Mouse (Mus musculus): ENCODE measurements around the gene Hoxc12. TPM values are rescaled to one million over a fixed set of nuclear protein-coding genes. Genes with fewer than 3 reads are reported as not detected.

Hoxc12 gene
- total RNA-seq (2023), result not detected in 2 replicates

DNA sequence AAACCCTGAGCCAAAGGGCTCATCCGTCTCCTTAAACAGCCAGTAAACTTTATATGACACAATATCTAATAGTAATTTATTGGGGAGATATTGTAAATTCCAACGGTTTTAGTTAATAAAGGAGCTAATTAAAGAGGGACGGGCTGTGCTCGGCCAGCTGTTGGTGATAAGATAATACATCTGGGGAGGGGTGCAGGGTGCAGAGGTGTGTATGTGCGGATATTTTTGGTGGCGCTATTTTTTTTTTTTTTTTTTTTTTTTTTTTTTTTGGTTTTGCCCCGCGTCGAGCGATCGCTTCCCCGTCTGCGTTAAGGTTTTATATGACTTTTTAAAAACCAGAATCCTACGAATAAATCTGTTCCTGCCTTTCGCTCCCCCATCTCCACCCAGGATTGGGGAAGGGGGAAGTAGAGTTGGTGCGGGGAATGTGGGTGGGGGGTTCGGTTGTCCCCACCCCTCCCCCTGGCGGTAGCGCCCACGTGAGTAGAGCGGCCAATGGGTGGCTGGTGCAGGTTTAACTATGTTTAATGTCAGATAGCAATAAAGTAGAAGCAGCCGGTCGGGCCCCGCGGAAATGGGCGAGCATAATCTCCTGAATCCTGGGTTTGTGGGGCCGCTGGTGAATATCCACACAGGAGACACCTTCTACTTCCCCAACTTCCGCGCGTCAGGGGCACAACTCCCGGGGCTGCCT is at the start of gene Hoxc12:
Gene Hoxc12 (plus strand): TSS at position 479 of the 694 bp plus-strand sequence.

DNA sequence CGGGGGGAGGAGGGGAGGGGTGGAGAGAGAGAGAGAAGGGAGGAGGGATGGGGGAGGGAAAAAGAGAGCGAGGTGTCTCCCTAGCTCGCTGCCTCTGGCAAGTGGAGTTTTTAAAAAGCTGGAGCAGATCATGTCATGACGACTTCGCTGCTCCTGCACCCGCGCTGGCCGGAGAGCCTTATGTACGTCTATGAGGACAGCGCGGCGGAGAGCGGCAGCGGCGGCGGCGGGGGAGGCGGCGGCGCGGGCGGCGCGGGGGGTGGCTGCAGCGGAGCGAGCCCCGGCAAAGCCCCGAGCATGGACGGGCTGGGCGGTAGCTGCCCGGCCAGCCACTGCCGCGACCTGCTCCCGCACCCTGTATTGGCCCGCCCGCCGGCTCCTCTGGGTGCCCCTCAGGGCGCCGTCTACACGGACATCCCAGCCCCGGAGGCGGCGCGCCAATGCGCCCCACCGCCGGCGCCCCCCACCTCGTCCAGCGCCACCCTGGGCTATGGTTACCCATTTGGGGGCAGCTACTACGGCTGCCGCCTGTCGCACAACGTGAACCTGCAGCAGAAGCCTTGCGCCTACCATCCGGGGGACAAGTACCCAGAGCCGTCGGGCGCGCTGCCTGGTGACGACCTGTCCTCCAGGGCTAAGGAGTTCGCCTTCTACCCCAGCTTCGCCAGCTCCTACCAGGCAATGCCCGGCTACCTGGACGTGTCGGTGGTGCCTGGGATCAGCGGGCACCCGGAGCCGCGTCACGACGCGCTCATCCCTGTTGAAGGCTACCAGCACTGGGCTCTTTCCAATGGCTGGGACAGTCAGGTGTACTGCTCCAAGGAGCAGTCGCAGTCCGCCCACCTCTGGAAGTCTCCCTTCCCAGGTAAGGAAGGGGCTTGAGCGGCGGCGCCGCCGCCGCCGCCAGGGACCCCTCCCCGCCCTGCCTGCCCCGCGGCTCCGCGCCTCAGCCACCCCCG is 15.2 kb upstream of the Hoxc12 start, which contains the start of gene Hoxc13:
Gene Hoxc13 (plus strand): TSS at position 51 of the 959 bp plus-strand sequence.

DNA sequence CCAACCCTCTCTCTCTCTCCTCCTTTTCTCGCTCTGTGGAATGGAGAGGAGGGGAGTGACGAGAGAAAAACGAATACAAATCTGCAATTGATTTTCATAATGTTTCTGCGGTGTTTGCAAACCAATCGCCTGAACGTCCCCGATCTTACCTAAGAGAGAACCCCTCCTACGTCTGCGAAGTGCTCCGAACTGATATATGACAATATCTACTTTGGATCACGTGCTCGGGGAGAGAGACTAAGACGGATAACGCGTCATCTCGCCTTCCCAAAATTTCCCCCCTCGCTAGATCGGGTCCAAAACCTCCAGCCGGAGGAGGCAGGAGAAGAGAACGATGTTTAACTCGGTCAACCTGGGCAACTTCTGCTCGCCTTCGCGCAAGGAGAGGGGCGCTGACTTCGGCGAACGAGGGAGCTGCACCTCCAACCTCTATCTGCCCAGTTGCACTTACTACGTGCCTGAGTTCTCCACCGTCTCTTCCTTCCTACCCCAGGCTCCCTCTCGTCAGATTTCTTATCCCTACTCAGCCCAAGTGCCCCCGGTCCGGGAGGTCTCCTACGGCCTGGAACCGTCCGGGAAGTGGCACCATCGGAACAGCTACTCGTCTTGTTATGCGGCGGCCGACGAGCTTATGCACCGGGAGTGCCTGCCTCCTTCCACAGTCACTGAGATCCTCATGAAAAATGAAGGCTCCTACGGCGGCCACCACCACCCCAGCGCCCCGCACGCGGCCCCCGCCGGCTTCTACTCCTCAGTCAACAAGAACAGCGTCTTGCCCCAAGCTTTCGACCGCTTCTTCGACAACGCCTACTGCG is 17.8 kb downstream of the Hoxc12 start, which contains the start of gene Hoxc11:
Gene Hoxc11 (plus strand): TSS at position 236 of the 815 bp plus-strand sequence.

DNA sequence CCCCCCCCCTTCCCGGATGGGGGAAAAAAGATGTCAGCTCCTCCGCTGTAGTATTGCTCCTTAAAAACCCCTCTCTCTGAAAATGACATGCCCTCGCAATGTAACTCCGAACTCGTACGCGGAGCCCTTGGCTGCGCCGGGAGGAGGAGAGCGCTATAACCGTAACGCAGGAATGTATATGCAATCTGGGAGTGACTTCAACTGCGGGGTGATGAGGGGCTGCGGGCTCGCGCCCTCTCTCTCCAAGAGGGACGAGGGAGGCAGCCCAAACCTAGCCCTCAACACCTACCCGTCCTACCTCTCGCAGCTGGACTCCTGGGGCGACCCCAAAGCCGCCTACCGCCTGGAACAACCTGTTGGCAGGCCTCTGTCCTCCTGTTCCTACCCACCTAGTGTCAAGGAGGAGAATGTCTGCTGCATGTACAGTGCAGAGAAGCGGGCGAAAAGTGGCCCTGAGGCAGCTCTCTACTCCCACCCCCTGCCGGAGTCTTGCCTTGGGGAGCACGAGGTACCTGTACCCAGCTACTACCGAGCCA is 30.3 kb downstream of the Hoxc12 start, which contains the start of gene Hoxc10:
Gene Hoxc10 (plus strand): TSS at position 21 of the 536 bp plus-strand sequence.

DNA sequence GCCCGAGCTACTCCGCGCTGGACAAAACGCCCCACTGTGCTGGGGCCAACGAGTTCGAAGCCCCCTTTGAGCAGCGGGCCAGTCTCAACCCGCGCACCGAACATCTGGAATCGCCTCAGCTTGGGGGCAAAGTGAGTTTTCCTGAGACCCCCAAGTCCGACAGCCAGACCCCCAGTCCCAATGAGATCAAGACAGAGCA is 30.7 kb downstream of the Hoxc12 start, which contains the start of gene Hoxc5:
Gene Hoxc5 (plus strand): TSS at position 132 of the 199 bp plus-strand sequence.

DNA sequence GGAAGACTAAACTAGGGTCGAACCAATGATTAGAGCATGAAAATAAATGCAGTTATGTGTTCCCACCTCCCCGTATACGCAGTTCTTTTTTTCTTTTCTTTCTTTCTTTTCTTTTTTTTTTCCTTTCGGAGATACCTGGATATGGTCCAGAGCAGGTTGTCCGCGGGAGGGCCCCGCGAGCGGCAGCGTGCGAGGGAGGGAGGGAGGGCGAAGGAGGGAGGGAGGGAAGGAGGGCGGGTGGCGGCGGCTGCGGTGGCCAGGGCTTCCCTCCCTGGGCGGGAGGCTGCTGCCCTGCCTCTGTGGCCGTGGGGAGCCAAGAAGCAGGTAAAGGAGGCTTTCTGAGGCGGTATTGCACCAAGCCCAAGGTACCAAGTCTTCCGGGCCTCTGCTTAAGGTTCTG is 39.6 kb downstream of the Hoxc12 start, which contains the start of gene Hoxc9:
Gene Hoxc9 (plus strand): TSS at position 269 of the 400 bp plus-strand sequence.

Other genes starting within 250 kb of the Hoxc12 start
- 23.0 and 24.0 TPM in 2 replicates for gene Calcoco1, start 214.6 kb upstream of the Hoxc12 start, total RNA-seq (2023)
- gene Hoxc13, start 15.7 kb upstream of the Hoxc12 start, total RNA-seq (2023), result not detected in 2 replicates
- not detected in 2 replicates for gene Hoxc11, start 17.7 kb downstream of the Hoxc12 start, total RNA-seq (2023)
- not detected in 2 replicates for gene Hoxc10, start 30.0 kb downstream of the Hoxc12 start, total RNA-seq (2023)
- gene Hoxc5, start 30.7 kb downstream of the Hoxc12 start, total RNA-seq (2023), result not detected in 2 replicates
- not detected in 2 replicates for gene Hoxc9, start 39.7 kb downstream of the Hoxc12 start, total RNA-seq (2023)
- not detected in 2 replicates for gene Hoxc8, start 53.9 kb downstream of the Hoxc12 start, total RNA-seq (2023)
- not detected in 2 replicates for gene Hoxc6, start 61.5 kb downstream of the Hoxc12 start, total RNA-seq (2023)
- gene Hoxc4, start 82.2 kb downstream of the Hoxc12 start, total RNA-seq (2023), result not detected in 2 replicates
- 1.4 and 2.9 TPM in 2 replicates for gene Smug1, start 230.3 kb downstream of the Hoxc12 start, total RNA-seq (2023)

Data from neutrophil, adult 65 days (primary cell).